Mouse (Mus musculus) layer of hippocampus, postnatal 10 days (tissue): Measurements from ENCODE around the gene Tfg. TPM values are rescaled to one million over a fixed set of nuclear protein-coding genes. Genes with fewer than 3 reads are reported as not detected.
A peak's percentile ranks its signal among the peaks of the same experiment; 100 is the strongest.

Experiments
- DNase-seq, 2 experiments: peaks; one replicate each; pipeline ENCODE4 v3.0.0; 2021; ENCODE audit warnings: low spot score in 2 of 2
- long read RNA-seq: library from polyadenylated mRNA; stranded (forward); transcript quantifications from one replicate; pipeline ENCODE4 v2.0.0, GENCODE M21; 2023
- total RNA-seq, 2 experiments: library from RNA; stranded (reverse); gene quantifications; 2 replicates each; pipeline ENCODE4 v1.2.3; 2021

The Tfg gene
- 10 to 100 TPM; 74.4 to 80.2 TPM for total RNA-seq
- long read RNA-seq, transcript Tfg-201 (8 exons, 1,945 nt): major isoform, 74 of 110 reads
- long read RNA-seq, partial matches to known transcripts: 3 of 110 reads
- long read RNA-seq, other reads (novel, unspliced or antisense): 33 of 110 reads

GRCm38 (mm10) chr16:56717224-56718200 is at the start of gene Tfg:
Tfg (minus strand) TSS chr16:56717450.
- peak; percentile 99 for DNase-seq

GRCm38 (mm10) chr16:56729060-56729459 is 11.8 kb upstream of the Tfg start:
- DNase-seq: no peak

- no peak for DNase-seq
These were observed 7.7 kb upstream of the Tfg start for GRCm38 (mm10) chr16:56724927-56725326.

- DNase-seq: no peak
These were observed 5.1 kb upstream of the Tfg start for GRCm38 (mm10) chr16:56722357-56722756.

GRCm38 (mm10) chr16:56719031-56719430 is 1.8 kb upstream of the Tfg start:
- DNase-seq: no peak

- DNase-seq: no peak
These were observed 582 bp downstream of the Tfg start for GRCm38 (mm10) chr16:56716557-56717179.

GRCm38 (mm10) chr16:56715608-56716007 is 1.6 kb downstream of the Tfg start:
- no peak for DNase-seq

GRCm38 (mm10) chr16:56710071-56710470 is 7.2 kb downstream of the Tfg start:
- no peak for DNase-seq

GRCm38 (mm10) chr16:56705731-56706130 is 11.5 kb downstream of the Tfg start:
- no peak for DNase-seq

GRCm38 (mm10) chr16:56700898-56701297 is 16.4 kb downstream of the Tfg start:
- no peak for DNase-seq

- DNase-seq: no peak
These were observed 20.8 kb downstream of the Tfg start for GRCm38 (mm10) chr16:56696448-56696847.

- DNase-seq: no peak
These were observed 26.5 kb downstream of the Tfg start for GRCm38 (mm10) chr16:56690715-56691114.

- DNase-seq: no peak
These were observed 30.5 kb downstream of the Tfg start for GRCm38 (mm10) chr16:56686747-56687146.

GRCm38 (mm10) chr16:56681010-56681645 is 36.1 kb downstream of the Tfg start:
- DNase-seq: no peak

- peak; percentile 7 to 20 for DNase-seq
These were observed 40.1 kb downstream of the Tfg start for GRCm38 (mm10) chr16:56677146-56677545.

- no peak for DNase-seq
These were observed 43.8 kb downstream of the Tfg start for GRCm38 (mm10) chr16:56673420-56673819.

- no peak for DNase-seq
These were observed 46.3 kb downstream of the Tfg start for GRCm38 (mm10) chr16:56670941-56671340.

GRCm38 (mm10) chr16:56669520-56669919 is 47.7 kb downstream of the Tfg start:
- DNase-seq: no peak

GRCm38 (mm10) chr16:56658866-56659265 is 58.4 kb downstream of the Tfg start:
- DNase-seq: no peak

- DNase-seq: no peak
These were observed 61.9 kb downstream of the Tfg start for GRCm38 (mm10) chr16:56655193-56655910.
